Mouse (Mus musculus): ENCODE measurements around the gene Gli3.

DNA sequence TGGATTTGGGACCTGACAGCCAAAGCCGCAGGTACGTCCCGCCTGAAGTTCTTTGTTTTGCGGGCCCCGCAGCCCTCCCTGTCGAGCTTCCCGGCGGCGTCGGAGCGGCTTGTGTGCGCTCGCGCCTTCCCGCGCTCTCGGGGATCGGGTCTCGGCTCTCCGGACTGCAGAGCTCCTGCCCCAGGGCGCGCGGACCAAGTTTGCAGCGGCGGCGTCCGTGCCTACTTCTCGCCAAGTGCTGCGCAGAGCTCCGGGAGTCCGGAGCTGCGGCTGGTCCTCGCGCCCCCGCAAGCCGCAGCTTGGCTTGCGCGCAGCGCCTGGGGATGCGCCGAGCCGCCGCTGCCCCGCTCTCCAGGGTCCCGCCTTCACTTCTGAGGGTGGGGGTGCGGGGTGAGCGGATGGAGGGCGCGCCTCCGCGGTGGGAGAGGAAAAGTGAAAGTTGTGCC is 1.1 kb downstream of the Gli3 start:
- TF ChIP-seq CTCF (IDR thresholded peaks at IDR 0.05; ENCODE audit: low read depth, low read length) (no peak), GATA1 (IDR thresholded peaks at IDR 0.05; ENCODE audit: borderline replicate concordance, low read length) (no peak), POLR2AphosphoS5 (IDR thresholded peaks at IDR 0.05; ENCODE audit: insufficient replicate concordance, low read depth, low read length) (no peak), TAL1 (conservative IDR thresholded peaks at IDR 0.05; ENCODE audit: low read depth, low read length) (no peak)
